In genomic region chr7:66938988-66939783, GRCm38 (mm10) we compare ENCODE assay signal across 28 mouse cellular contexts.
A peak's percentile ranks its signal among the peaks of the same experiment; 100 is the strongest.
DNase-seq lines count a peak whose midpoint lies in the region; ATAC-seq and TF ChIP-seq lines count a peak whose summit lies in the region.
"Had no signal": no experiment of that assay in that cellular context is flagged by ENCODE, and none has a peak within 500 bp of the region (broad histone marks: within the 10 kb centered on the region; RNA-seq: fewer than 3 reads in every experiment).

No protein-coding gene starts in this region.

- no peak overlapping the region for H3K9ac ChIP-seq in forebrain, embryonic 14.5 days (ENCODE audit: low read length)
- H3K9ac ChIP-seq in forebrain, embryonic 13.5 days, result no peak overlapping the region
- no peak overlapping the region for H3K9ac ChIP-seq in lung, embryonic 14.5 days
- no peak overlapping the region for H3K9ac ChIP-seq in hindbrain, embryonic 16.5 days (ENCODE audit: low read depth, low read length)
- H3K9ac ChIP-seq in midbrain, embryonic 16.5 days (ENCODE audit: low read depth, low read length), result no peak overlapping the region
- H3K9ac ChIP-seq: liver, embryonic 15.5 days; neural tube, embryonic 15.5 days; stomach, embryonic 15.5 days had no signal

- no peak for ATAC-seq in forebrain, embryonic 14.5 days
- no peak for ATAC-seq in forebrain, embryonic 13.5 days
- ATAC-seq in lung, embryonic 14.5 days (ENCODE audit: insufficient read depth), result 0 out of 2 replicates have a peak, but pooled peaks have one; percentile 24
- 0 out of 2 replicates have a peak, but pooled peaks have one; percentile 42 for ATAC-seq in hindbrain, embryonic 16.5 days
- ATAC-seq in midbrain, embryonic 16.5 days, result 0 out of 2 replicates have a peak, but pooled peaks have one; percentile 21
- ATAC-seq: CD4-positive, CD25-positive, alpha-beta regulatory T cell, adult 4 months; inflammation-experienced regulatory T-cells, adult 6 months; lung, postnatal 0 days had no signal

- H3K4me3 ChIP-seq in forebrain, embryonic 14.5 days (ENCODE audit: low read depth, low read length), result no peak overlapping the region
- H3K4me3 ChIP-seq in forebrain, embryonic 13.5 days, result no peak overlapping the region
- no peak overlapping the region for H3K4me3 ChIP-seq in lung, embryonic 14.5 days (ENCODE audit: low read depth, low read length)
- no peak overlapping the region for H3K4me3 ChIP-seq in lung, adult 2 months (replicated peaks; ENCODE audit: extremely low read depth, low read depth, low read length)
- no peak overlapping the region for H3K4me3 ChIP-seq in hindbrain, embryonic 16.5 days (ENCODE audit: low read length)
- no peak overlapping the region for H3K4me3 ChIP-seq in midbrain, embryonic 16.5 days (ENCODE audit: low read depth, low read length)
- H3K4me3 ChIP-seq in limb, embryonic 10.5 days, result no peak overlapping the region
- H3K4me3 ChIP-seq: heart, adult 2 months; left cerebral cortex, adult 2 months; liver, embryonic 15.5 days; neural tube, embryonic 15.5 days; stomach, embryonic 15.5 days had no signal

- no peaks in the 10 kb centered on the region for H3K9me3 ChIP-seq in forebrain, embryonic 14.5 days (replicated peaks; ENCODE audit: control insufficient read depth, low read length)
- no peaks in the 10 kb centered on the region for H3K9me3 ChIP-seq in forebrain, embryonic 13.5 days (replicated peaks)
- no peaks in the 10 kb centered on the region for H3K9me3 ChIP-seq in lung, embryonic 14.5 days (ENCODE audit: low read depth, low read length)
- H3K9me3 ChIP-seq in hindbrain, embryonic 16.5 days (ENCODE audit: control insufficient read depth, low read length), result no peaks in the 10 kb centered on the region
- H3K9me3 ChIP-seq in midbrain, embryonic 16.5 days (replicated peaks; ENCODE audit: control insufficient read depth, low read length, poor library complexity, severe bottlenecking), result no peaks in the 10 kb centered on the region
- no peaks in the 10 kb centered on the region for H3K9me3 ChIP-seq in limb, embryonic 10.5 days (replicated peaks)
- H3K9me3 ChIP-seq: liver, embryonic 15.5 days; neural tube, embryonic 15.5 days; stomach, embryonic 15.5 days had no signal

- no peak overlapping the region for H3K27ac ChIP-seq in forebrain, embryonic 14.5 days (ENCODE audit: low read depth, low read length)
- no peak overlapping the region for H3K27ac ChIP-seq in forebrain, embryonic 13.5 days
- no peak overlapping the region for H3K27ac ChIP-seq in lung, embryonic 14.5 days (ENCODE audit: low read depth)
- no peak overlapping the region for H3K27ac ChIP-seq in hindbrain, embryonic 16.5 days (ENCODE audit: low read depth, low read length)
- no peak overlapping the region for H3K27ac ChIP-seq in midbrain, embryonic 16.5 days (ENCODE audit: low read length)
- no peak overlapping the region for H3K27ac ChIP-seq in limb, embryonic 10.5 days
- H3K27ac ChIP-seq: heart, adult 2 months; kidney, postnatal 0 days; left cerebral cortex, adult 2 months; liver, embryonic 15.5 days; macrophage; neural tube, embryonic 15.5 days had no signal

- no peak for TF ChIP-seq POLR2A in lung, adult 2 months (IDR thresholded peaks at IDR 0.05; ENCODE audit: borderline replicate concordance, extremely low read depth, low read depth, low read length)

- H3K4me2 ChIP-seq in forebrain, embryonic 14.5 days (ENCODE audit: low read length), result no peak overlapping the region
- H3K4me2 ChIP-seq in forebrain, embryonic 13.5 days, result no peak overlapping the region
- H3K4me2 ChIP-seq in lung, embryonic 14.5 days, result no peak overlapping the region
- H3K4me2 ChIP-seq in hindbrain, embryonic 16.5 days (ENCODE audit: low read length), result no peak overlapping the region
- H3K4me2 ChIP-seq in midbrain, embryonic 16.5 days (ENCODE audit: low read length), result no peak overlapping the region
- H3K4me2 ChIP-seq: liver, embryonic 15.5 days; neural tube, embryonic 15.5 days; stomach, embryonic 15.5 days had no signal

- H3K36me3 ChIP-seq in forebrain, embryonic 14.5 days (ENCODE audit: control insufficient read depth, insufficient read depth, low read length), result no peaks in the 10 kb centered on the region
- H3K36me3 ChIP-seq in forebrain, embryonic 13.5 days (ENCODE audit: poor library complexity, severe bottlenecking), result no peaks in the 10 kb centered on the region
- H3K36me3 ChIP-seq in lung, embryonic 14.5 days (ENCODE audit: insufficient read depth), result no peaks in the 10 kb centered on the region
- H3K36me3 ChIP-seq in hindbrain, embryonic 16.5 days (ENCODE audit: control insufficient read depth, insufficient read depth, low read length), result no peaks in the 10 kb centered on the region
- no peaks in the 10 kb centered on the region for H3K36me3 ChIP-seq in midbrain, embryonic 16.5 days (ENCODE audit: control insufficient read depth, insufficient read depth, low read length)
- H3K36me3 ChIP-seq in limb, embryonic 10.5 days, result no peaks in the 10 kb centered on the region
- H3K36me3 ChIP-seq: liver, embryonic 15.5 days; neural tube, embryonic 15.5 days; stomach, embryonic 15.5 days had no signal

- peak; percentile 5 for DNase-seq in forebrain, embryonic 14.5 days (ENCODE audit: low spot score)
- DNase-seq in lung, embryonic 14.5 days, result peak; percentile 31
- no peak for DNase-seq in lung, adult 2 months
- DNase-seq in urinary bladder, postnatal 25 days (ENCODE audit: low spot score), result no peak
- DNase-seq in limb, embryonic 10.5 days (ENCODE audit: low spot score), result no peak
- DNase-seq: adrenal gland, postnatal 14 days; cerebellum, adult 9-10 months; gastrocnemius, postnatal 14 days; heart, adult 2 months; kidney, adult 2 months; layer of hippocampus, adult 9-11 months; left cerebral cortex, postnatal 4 days; liver; right cerebral cortex, adult 18-20 months; right cerebral cortex, postnatal 4 days; thymus, postnatal 36 days had no signal

- peaks cover 9% of the 10 kb centered on the region for H3K4me1 ChIP-seq in forebrain, embryonic 14.5 days (ENCODE audit: control insufficient read depth, insufficient read depth, low read length)
- peaks cover 27% of the 10 kb centered on the region for H3K4me1 ChIP-seq in forebrain, embryonic 13.5 days
- H3K4me1 ChIP-seq in lung, embryonic 14.5 days (ENCODE audit: insufficient read depth), result peaks cover 10% of the 10 kb centered on the region
- no peaks in the 10 kb centered on the region for H3K4me1 ChIP-seq in lung, adult 2 months (ENCODE audit: control insufficient read depth, insufficient read depth, low read length)
- H3K4me1 ChIP-seq in hindbrain, embryonic 16.5 days (ENCODE audit: control insufficient read depth, insufficient read depth, low read depth, low read length), result no peaks in the 10 kb centered on the region
- H3K4me1 ChIP-seq in midbrain, embryonic 16.5 days (ENCODE audit: control insufficient read depth, insufficient read depth, low read length), result no peaks in the 10 kb centered on the region
- peaks cover 28% of the 10 kb centered on the region for H3K4me1 ChIP-seq in limb, embryonic 10.5 days
- H3K4me1 ChIP-seq: liver, embryonic 15.5 days had no signal

- TF ChIP-seq CTCF in lung, embryonic 14.5 days (IDR thresholded peaks at IDR 0.05; ENCODE audit: low read depth), result no peak
- no peak for TF ChIP-seq CTCF in lung, adult 2 months (IDR thresholded peaks at IDR 0.05; ENCODE audit: insufficient read depth, low read length)

- no peaks in the 10 kb centered on the region for H3K27me3 ChIP-seq in forebrain, embryonic 14.5 days (replicated peaks; ENCODE audit: control insufficient read depth, insufficient read depth, low read length)
- H3K27me3 ChIP-seq in forebrain, embryonic 13.5 days, result no peaks in the 10 kb centered on the region
- H3K27me3 ChIP-seq in lung, embryonic 14.5 days (ENCODE audit: insufficient read depth, low read length), result no peaks in the 10 kb centered on the region
- no peaks in the 10 kb centered on the region for H3K27me3 ChIP-seq in hindbrain, embryonic 16.5 days (replicated peaks; ENCODE audit: control insufficient read depth, insufficient read depth, low read length)
- no peaks in the 10 kb centered on the region for H3K27me3 ChIP-seq in midbrain, embryonic 16.5 days (ENCODE audit: control insufficient read depth, insufficient read depth, low read depth, low read length)
- H3K27me3 ChIP-seq in limb, embryonic 10.5 days (ENCODE audit: low read depth, poor library complexity, severe bottlenecking), result no peaks in the 10 kb centered on the region
- H3K27me3 ChIP-seq: liver, embryonic 15.5 days; neural tube, embryonic 15.5 days; stomach, embryonic 15.5 days had no signal

- 60% methylated on average over 13 of the region's 13 CpGs for WGBS in forebrain, embryonic 14.5 days
- 58% methylated on average over 13 of the region's 13 CpGs for WGBS in forebrain, embryonic 13.5 days
- WGBS in lung, embryonic 14.5 days, result 61% methylated on average over 13 of the region's 13 CpGs
- WGBS in lung, adult 2 months, result 74% methylated on average over 13 of the region's 13 CpGs
- 68% methylated on average over 13 of the region's 13 CpGs for WGBS in hindbrain, embryonic 16.5 days
- WGBS in midbrain, embryonic 16.5 days, result 50% methylated on average over 13 of the region's 13 CpGs
- 87% methylated on average over 13 of the region's 13 CpGs for WGBS in limb, embryonic 10.5 days

Comparison
In these comparisons a context has a peak if more than half of its experiments do, and no peak if none do; other contexts are left out.
1. DNase-seq: peak in forebrain, embryonic 14.5 days (single experiment) and lung, embryonic 14.5 days (single experiment); none in lung, adult 2 months (single experiment), urinary bladder, postnatal 25 days (single experiment) and limb, embryonic 10.5 days (single experiment).
2. ATAC-seq: peak in lung, embryonic 14.5 days (single experiment), hindbrain, embryonic 16.5 days (single experiment) and midbrain, embryonic 16.5 days (single experiment); none in forebrain, embryonic 14.5 days (single experiment) and forebrain, embryonic 13.5 days (single experiment).